Mouse (Mus musculus) hematopoietic multipotent progenitor cell, adult 10-12 weeks (in vitro differentiated cells): ENCODE results near the gene Kmt5b. TPM values are rescaled to one million over a fixed set of nuclear protein-coding genes. Genes with fewer than 3 reads are reported as not detected.

Experiments
- polyA plus RNA-seq: library from polyadenylated mRNA; stranded (reverse); fragments of >175 nt; gene quantifications from 2 replicates; pipeline ENCODE4 v1.2.3, GENCODE M21; 2012; ENCODE audit warnings: low replicate concordance

Gene Kmt5b
- polyA plus RNA-seq, result 21.5 and 25.7 TPM in 2 replicates

DNA sequence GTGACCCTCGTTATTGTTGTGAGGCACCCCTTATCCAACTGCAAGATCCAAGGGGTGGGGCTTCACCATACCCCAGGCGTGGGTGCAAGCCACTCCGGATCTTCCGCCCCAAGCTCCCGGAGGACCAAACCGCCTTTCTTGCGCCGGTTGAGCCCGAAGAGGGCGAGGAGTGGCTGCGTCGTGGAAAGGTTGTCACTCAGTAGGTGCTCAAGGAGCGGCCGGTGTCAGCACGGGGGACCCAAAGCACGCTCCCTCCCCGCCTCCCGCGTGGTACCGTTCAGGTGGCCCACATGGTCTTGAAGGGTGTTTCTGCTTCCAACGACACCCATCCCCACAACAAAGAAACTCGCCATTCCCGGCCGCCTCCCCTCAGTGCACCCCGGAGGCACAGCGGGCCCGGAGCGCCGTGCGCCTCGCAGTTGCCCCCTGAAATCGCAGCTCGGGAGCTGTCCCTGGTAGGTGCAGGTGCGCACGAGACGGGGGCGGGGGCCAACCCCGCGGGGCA is at the start of gene Kmt5b:
Kmt5b (plus strand) TSS at position 146 of the 505 bp plus-strand sequence.

GRCm38 (mm10) chr19:3851502-3851962 is 84.3 kb downstream of the Kmt5b start, which contains the start of gene Chka:
Gene Chka, plus strand, starts transcription at chr19:3851773.

Other genes with a start within 250 kb of the Kmt5b start
- gene Ppp6r3, start 191.7 kb upstream of the Kmt5b start, polyA plus RNA-seq, result 17.7 and 86.1 TPM in 2 replicates
- 18.0 and 21.3 TPM in 2 replicates for gene Lrp5, start 80.9 kb upstream of the Kmt5b start, polyA plus RNA-seq
- gene 1810055G02Rik, start 59.1 kb upstream of the Kmt5b start, polyA plus RNA-seq, result 1.7 and 4.1 TPM in 2 replicates
- gene Chka, start 84.4 kb downstream of the Kmt5b start, polyA plus RNA-seq, result 10.5 and 28.9 TPM in 2 replicates
- 168 and 319 TPM in 2 replicates for gene Tcirg1, start 139.7 kb downstream of the Kmt5b start, polyA plus RNA-seq
- 14.4 and 178 TPM in 2 replicates for gene Ndufs8, start 145.4 kb downstream of the Kmt5b start, polyA plus RNA-seq
- 12.9 and 17.0 TPM in 2 replicates for gene Aldh3b1, start 162.4 kb downstream of the Kmt5b start, polyA plus RNA-seq
- 560 and 780 TPM in 2 replicates for gene Unc93b1, start 167.8 kb downstream of the Kmt5b start, polyA plus RNA-seq
- 0.03 TPM in 1 of 2 replicates, not detected in the other for gene Aldh3b3, start 191.2 kb downstream of the Kmt5b start, polyA plus RNA-seq
- 0.14 and 1.1 TPM in 2 replicates for gene Aldh3b2, start 204.9 kb downstream of the Kmt5b start, polyA plus RNA-seq
- 0.24 and 2.2 TPM in 2 replicates for gene Acy3, start 219.1 kb downstream of the Kmt5b start, polyA plus RNA-seq
- gene Tbx10, start 225.3 kb downstream of the Kmt5b start, polyA plus RNA-seq, result not detected in 2 replicates
- 15.0 and 27.5 TPM in 2 replicates for gene Nudt8, start 233.2 kb downstream of the Kmt5b start, polyA plus RNA-seq
- gene Gm49405, start 233.2 kb downstream of the Kmt5b start, polyA plus RNA-seq, result 6.1 and 8.0 TPM in 2 replicates
- gene Doc2g, start 235.9 kb downstream of the Kmt5b start, polyA plus RNA-seq, result 8.9 and 23.7 TPM in 2 replicates
- gene Ndufv1, start 245.4 kb downstream of the Kmt5b start, polyA plus RNA-seq, result 57.0 and 132 TPM in 2 replicates